Mouse (Mus musculus) spleen, adult 2 months (tissue): ENCODE data around the gene Gm27235.

Experiments used
- CTCF ChIP-seq: fragments of 200-500 bp; IDR thresholded peaks from 2 replicates; pipeline ENCODE4 v1.5.1; 2011; ENCODE audit warnings: mild to moderate bottlenecking, inconsistent platforms; ENCODE audit not compliant: insufficient read depth, insufficient read length, insufficient replicate concordance; ENCODE audit errors: extremely low read depth
- POLR2A ChIP-seq: fragments of 200-500 bp; IDR thresholded peaks from 2 replicates; pipeline ENCODE4 v1.6.1; 2011; ENCODE audit warnings: low read depth, low read length, inconsistent platforms

DNA sequence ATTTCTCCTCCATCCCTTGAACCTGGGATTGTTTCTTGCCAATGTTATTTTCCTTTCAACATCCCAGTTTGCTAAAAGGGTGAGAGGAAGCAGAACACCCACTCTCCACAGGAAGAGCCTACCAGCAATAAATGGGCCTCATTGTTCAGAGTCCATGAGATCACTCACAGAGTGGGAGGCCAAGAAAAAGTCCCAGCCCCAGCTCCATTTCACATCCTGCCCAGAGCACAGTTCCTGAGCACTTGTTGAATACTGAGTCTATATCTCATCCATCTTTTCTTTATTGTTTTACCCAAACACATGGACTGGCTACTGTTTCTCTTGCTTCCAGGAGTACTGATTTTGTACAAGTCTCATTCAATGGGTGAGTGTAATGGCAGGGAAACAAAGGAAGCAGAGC is 49.2 kb downstream of the Gm27235 start, which contains the start of gene Gm17677:
- TF ChIP-seq POLR2A, result no peak
- no peak for TF ChIP-seq CTCF
